Mouse (Mus musculus): Measurements from ENCODE around the gene Ccn2. TPM values are rescaled to one million over a fixed set of nuclear protein-coding genes. Genes with fewer than 3 reads are reported as not detected.
A peak's percentile ranks its signal among the peaks of the same experiment; 100 is the strongest.

The Ccn2 gene
- total RNA-seq (2014; fragmentation: Nextera tagmentation) (not detected in 2 replicates), total RNA-seq (2017) (not detected in 2 replicates)

GRCm38 (mm10) chr10:24595250-24596002 is at the start of gene Ccn2:
Ccn2 (plus strand) TSS chr10:24595442.
- no peak for ATAC-seq (replicated peaks; ENCODE audit: low FRiP score, low TSS enrichment, poor library complexity, severe bottlenecking)

GRCm38 (mm10) chr10:24552870-24553269 is 42.4 kb upstream of the Ccn2 start:
- ATAC-seq (replicated peaks; ENCODE audit: low FRiP score, low TSS enrichment, poor library complexity, severe bottlenecking): no peak

- no peak for ATAC-seq (replicated peaks; ENCODE audit: low FRiP score, low TSS enrichment, poor library complexity, severe bottlenecking)
Observed at GRCm38 (mm10) chr10:24554091-24554490, 41.2 kb upstream of the Ccn2 start.

- no peak for ATAC-seq (replicated peaks; ENCODE audit: low FRiP score, low TSS enrichment, poor library complexity, severe bottlenecking)
Observed at GRCm38 (mm10) chr10:24558366-24558765, 36.9 kb upstream of the Ccn2 start.

GRCm38 (mm10) chr10:24569691-24570420 is 25.4 kb upstream of the Ccn2 start:
- ATAC-seq (replicated peaks; ENCODE audit: low FRiP score, low TSS enrichment, poor library complexity, severe bottlenecking): no peak

- no peak for ATAC-seq (replicated peaks; ENCODE audit: low FRiP score, low TSS enrichment, poor library complexity, severe bottlenecking)
Observed at GRCm38 (mm10) chr10:24572044-24572960, 22.9 kb upstream of the Ccn2 start.

- ATAC-seq (replicated peaks; ENCODE audit: low FRiP score, low TSS enrichment, poor library complexity, severe bottlenecking): no peak
Observed at GRCm38 (mm10) chr10:24573484-24573883, 21.8 kb upstream of the Ccn2 start.

GRCm38 (mm10) chr10:24581076-24581475 is 14.2 kb upstream of the Ccn2 start:
- no peak for ATAC-seq (replicated peaks; ENCODE audit: low FRiP score, low TSS enrichment, poor library complexity, severe bottlenecking)

GRCm38 (mm10) chr10:24588824-24589223 is 6.4 kb upstream of the Ccn2 start:
- ATAC-seq (replicated peaks; ENCODE audit: low FRiP score, low TSS enrichment, poor library complexity, severe bottlenecking): no peak

- no peak for ATAC-seq (replicated peaks; ENCODE audit: low FRiP score, low TSS enrichment, poor library complexity, severe bottlenecking)
Observed at GRCm38 (mm10) chr10:24589238-24589637, 6.0 kb upstream of the Ccn2 start.

- no peak for ATAC-seq (replicated peaks; ENCODE audit: low FRiP score, low TSS enrichment, poor library complexity, severe bottlenecking)
Observed at GRCm38 (mm10) chr10:24590546-24590945, 4.7 kb upstream of the Ccn2 start.

GRCm38 (mm10) chr10:24591136-24591535 is 4.1 kb upstream of the Ccn2 start:
- peak; percentile 89 for ATAC-seq (replicated peaks; ENCODE audit: low FRiP score, low TSS enrichment, poor library complexity, severe bottlenecking)

- ATAC-seq (replicated peaks; ENCODE audit: low FRiP score, low TSS enrichment, poor library complexity, severe bottlenecking): no peak
Observed at GRCm38 (mm10) chr10:24591741-24592140, 3.5 kb upstream of the Ccn2 start.

GRCm38 (mm10) chr10:24592318-24592717 is 2.9 kb upstream of the Ccn2 start:
- ATAC-seq (replicated peaks; ENCODE audit: low FRiP score, low TSS enrichment, poor library complexity, severe bottlenecking): no peak

GRCm38 (mm10) chr10:24592969-24593368 is 2.3 kb upstream of the Ccn2 start:
- no peak for ATAC-seq (replicated peaks; ENCODE audit: low FRiP score, low TSS enrichment, poor library complexity, severe bottlenecking)

- no peak for ATAC-seq (replicated peaks; ENCODE audit: low FRiP score, low TSS enrichment, poor library complexity, severe bottlenecking)
Observed at GRCm38 (mm10) chr10:24593556-24593955, 1.7 kb upstream of the Ccn2 start.

GRCm38 (mm10) chr10:24596003-24596868 is 994 bp downstream of the Ccn2 start:
- no peak for ATAC-seq (replicated peaks; ENCODE audit: low FRiP score, low TSS enrichment, poor library complexity, severe bottlenecking)

GRCm38 (mm10) chr10:24596869-24597339 is 1.7 kb downstream of the Ccn2 start:
- no peak for ATAC-seq (replicated peaks; ENCODE audit: low FRiP score, low TSS enrichment, poor library complexity, severe bottlenecking)

- no peak for ATAC-seq (replicated peaks; ENCODE audit: low FRiP score, low TSS enrichment, poor library complexity, severe bottlenecking)
Observed at GRCm38 (mm10) chr10:24597789-24598188, 2.5 kb downstream of the Ccn2 start.
